Mouse (Mus musculus) heart, postnatal 0 days (tissue): Measurements from ENCODE around the gene Eif4b. TPM values are rescaled to one million over a fixed set of nuclear protein-coding genes. Genes with fewer than 3 reads are reported as not detected.

Source experiments
- ATAC-seq: fragments of 200-750 bp; cut with Nextera tagmentation; 2 replicates; pipeline ENCODE4 v1.8.0; 2017; ENCODE audit warnings: low read depth, moderate number of reproducible peaks, moderate library complexity; ENCODE audit not compliant: insufficient read depth
- DNase-seq: peaks from one replicate; pipeline ENCODE4 v3.0.0-alpha.2; 2016; ENCODE audit warnings: low spot score
- H3K27ac ChIP-seq: fragments of 300-500 bp; sonication (generic); 2 replicates; pipeline ENCODE4 v1.5.1; 2014; ENCODE audit warnings: low read depth, mild to moderate bottlenecking
- H3K27me3 ChIP-seq: fragments of 300-500 bp; sonication (generic); 2 replicates; pipeline ENCODE4 v1.6.1; 2014; ENCODE audit warnings: low read length, mixed read lengths; ENCODE audit not compliant: control insufficient read depth, insufficient read depth
- H3K36me3 ChIP-seq: fragments of 300-500 bp; sonication (generic); replicated peaks from 2 replicates; pipeline ENCODE4 v1.6.1; 2014; ENCODE audit warnings: low read length, mixed read lengths; ENCODE audit not compliant: control insufficient read depth, insufficient read depth
- H3K4me1 ChIP-seq: fragments of 300-500 bp; sonication (generic); 2 replicates; pipeline ENCODE4 v1.6.1; 2014; ENCODE audit warnings: antibody characterized with exemption; ENCODE audit not compliant: control insufficient read depth, insufficient read depth
- H3K4me2 ChIP-seq: fragments of 300-500 bp; sonication (generic); 2 replicates; pipeline ENCODE4 v1.6.1; 2014; ENCODE audit warnings: low read depth, mild to moderate bottlenecking, low read length, moderate library complexity
- H3K4me3 ChIP-seq: fragments of 300-500 bp; sonication (generic); 2 replicates; pipeline ENCODE4 v1.5.1; 2014; ENCODE audit warnings: low read depth, low read length
- H3K9ac ChIP-seq: fragments of 300-500 bp; sonication (generic); replicated peaks from 2 replicates; pipeline ENCODE4 v1.6.1; 2014; ENCODE audit warnings: low read depth, low read length, mixed read lengths
- H3K9me3 ChIP-seq: fragments of 300-500 bp; sonication (generic); replicated peaks from 2 replicates; pipeline ENCODE4 v1.6.1; 2016; ENCODE audit warnings: low read length; ENCODE audit not compliant: control insufficient read depth
- CTCF ChIP-seq: IDR thresholded peaks from 2 replicates; pipeline ENCODE4 v1.5.1; 2016; ENCODE audit warnings: antibody characterized with exemption, control low read depth, low read depth
- EP300 ChIP-seq: IDR thresholded peaks from 2 replicates; pipeline ENCODE4 v1.6.1; 2016; ENCODE audit warnings: antibody characterized with exemption, low read depth
- WGBS: fragments of 180-500 bp; shearing (Covaris S2); extraction: QIAGEN DNeasy Blood & Tissue Kit; methylation state at CpG from one replicate; pipeline ENCODE4 v1.1.7; 2014; 5-methylcytosine and 5-hydroxymethylcytosine counted together
- polyA plus RNA-seq: library from polyadenylated mRNA; unstranded; fragments of >200 nt; fragmentation: Nextera tagmentation; extraction: Ambion mirVana; gene quantifications from 2 replicates; pipeline ENCODE4 v1.2.1, GENCODE M21; 2015
- total RNA-seq: library from RNA; depleted of rRNA; stranded (reverse); fragments of >200 nt; gene quantifications from 2 replicates; pipeline ENCODE4 v1.2.3, GENCODE M21; 2014; ENCODE audit warnings: low replicate concordance

Gene Eif4b
- total and polyA plus RNA-seq, 2 experiments from 2014 or later, result 46.0 to 110 TPM

DNA sequence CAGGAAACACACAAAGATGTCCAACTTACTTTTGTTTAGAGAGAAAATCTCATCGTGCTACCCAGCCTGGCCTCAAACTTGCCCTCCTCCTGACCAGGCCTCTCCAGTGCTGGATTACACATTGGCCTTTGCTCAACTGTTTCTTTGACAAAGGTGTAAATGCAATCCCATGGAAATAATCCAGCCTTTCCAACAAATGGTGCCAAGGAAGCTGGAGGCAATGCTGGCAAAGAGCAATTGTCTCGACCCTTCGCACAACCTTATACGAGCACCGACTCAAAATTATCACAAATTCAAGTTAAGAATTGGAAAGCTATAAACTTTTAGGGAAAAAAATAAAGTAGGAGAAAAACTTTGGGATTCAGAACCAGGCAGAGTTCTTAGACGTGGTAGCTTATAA lies 25.6 kb upstream of the Eif4b start:
- H3K27me3 ChIP-seq, result no peaks in the 10 kb centered on the region
- no peak overlapping the region for H3K4me3 ChIP-seq
- 0 out of 2 replicates have a peak, but pooled peaks cover 6% of the 10 kb centered on the region for H3K4me1 ChIP-seq
- H3K36me3 ChIP-seq, result no peaks in the 10 kb centered on the region
- H3K4me2 ChIP-seq, result no peak overlapping the region
- no peaks in the 10 kb centered on the region for H3K9me3 ChIP-seq
- H3K27ac ChIP-seq, result no peak overlapping the region
- 84% methylated on average over 6 of the region's 6 CpGs for WGBS
- DNase-seq (no peak), ATAC-seq (no peak)
- no peak for TF ChIP-seq CTCF
- TF ChIP-seq EP300, result no peak
- H3K9ac ChIP-seq, result no peak overlapping the region

DNA sequence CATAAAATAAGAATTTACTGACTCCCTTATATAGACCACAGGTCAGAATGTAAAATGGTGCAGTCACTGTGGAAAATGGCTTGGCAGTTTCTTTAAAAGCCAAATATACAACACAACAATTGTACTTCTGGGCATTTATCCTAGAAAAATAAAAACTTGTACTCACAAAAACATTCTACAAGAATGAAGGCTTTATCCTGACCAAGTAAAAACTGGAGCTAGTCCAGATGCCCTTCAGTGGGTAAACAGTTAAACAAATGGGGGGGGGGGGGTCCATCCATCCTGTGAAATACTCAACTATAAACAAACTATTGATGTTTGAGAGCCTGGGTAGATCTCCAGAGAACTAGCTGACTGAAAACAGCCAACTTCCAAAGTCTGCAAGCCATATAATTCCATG lies 23.7 kb upstream of the Eif4b start:
- no peak overlapping the region for H3K4me3 ChIP-seq
- no peaks in the 10 kb centered on the region for H3K36me3 ChIP-seq
- DNase-seq (no peak), ATAC-seq (no peak)
- H3K27ac ChIP-seq, result no peak overlapping the region
- no peak overlapping the region for H3K9ac ChIP-seq
- no peak overlapping the region for H3K4me2 ChIP-seq
- H3K9me3 ChIP-seq, result no peaks in the 10 kb centered on the region
- H3K4me1 ChIP-seq, result 0 out of 2 replicates have a peak, but pooled peaks cover 6% of the 10 kb centered on the region
- H3K27me3 ChIP-seq, result no peaks in the 10 kb centered on the region
- no peak for TF ChIP-seq EP300
- no peak for TF ChIP-seq CTCF

DNA sequence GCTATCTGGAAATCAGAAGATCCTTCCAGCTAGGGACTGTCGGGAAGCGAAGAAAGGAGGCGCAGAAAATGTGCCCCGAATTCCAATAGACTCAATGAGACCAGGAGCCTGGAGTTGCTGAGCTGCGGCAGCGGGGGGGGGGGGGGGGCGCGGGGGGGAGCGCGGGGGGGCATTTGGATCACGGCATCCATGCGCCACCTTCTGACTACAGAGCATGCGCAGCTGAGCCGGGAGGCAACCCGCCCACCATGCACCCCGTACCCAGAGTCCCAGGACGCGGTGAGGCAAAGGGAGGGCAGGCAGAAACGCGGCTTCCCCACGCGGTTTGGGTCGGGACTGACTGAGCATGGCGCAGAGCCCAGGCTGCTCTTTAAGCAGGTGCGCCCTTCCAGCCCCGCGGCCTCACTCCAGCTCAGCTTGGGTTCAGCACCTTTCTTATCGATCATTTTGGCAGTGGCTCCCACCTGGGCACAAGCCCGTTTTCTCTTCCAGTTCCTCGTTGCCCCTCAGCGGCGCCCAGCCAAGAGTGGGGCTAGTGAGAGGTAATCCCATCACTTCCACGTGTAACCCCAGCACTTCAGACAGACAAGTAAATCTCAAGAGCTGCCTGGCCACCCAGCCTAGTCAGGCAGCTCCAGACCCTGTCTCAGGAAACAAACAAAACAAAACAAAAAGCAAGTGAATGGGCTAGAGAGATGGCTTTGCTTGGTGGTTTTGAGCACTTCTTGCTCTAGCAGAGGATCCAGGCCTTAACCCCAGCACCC lies 21.5 kb upstream of the Eif4b start:
- no peaks in the 10 kb centered on the region for H3K9me3 ChIP-seq
- peak overlapping the region; percentile 80 for H3K4me2 ChIP-seq
- no peaks in the 10 kb centered on the region for H3K27me3 ChIP-seq
- H3K27ac ChIP-seq, result no peak overlapping the region; the same call in 1 of the 2 replicates
- ATAC-seq, result peak; percentile 76
- no peaks in the 10 kb centered on the region for H3K36me3 ChIP-seq
- H3K4me1 ChIP-seq, result 0 out of 2 replicates have a peak, but pooled peaks cover 6% of the 10 kb centered on the region
- WGBS, result 3% methylated on average over 24 of the region's 33 CpGs
- DNase-seq, result peak; percentile 43
- H3K9ac ChIP-seq, result peak overlapping the region; percentile 15
- TF ChIP-seq EP300 (no peak), CTCF (no peak)
- H3K4me3 ChIP-seq, result peak overlapping the region; percentile 46

DNA sequence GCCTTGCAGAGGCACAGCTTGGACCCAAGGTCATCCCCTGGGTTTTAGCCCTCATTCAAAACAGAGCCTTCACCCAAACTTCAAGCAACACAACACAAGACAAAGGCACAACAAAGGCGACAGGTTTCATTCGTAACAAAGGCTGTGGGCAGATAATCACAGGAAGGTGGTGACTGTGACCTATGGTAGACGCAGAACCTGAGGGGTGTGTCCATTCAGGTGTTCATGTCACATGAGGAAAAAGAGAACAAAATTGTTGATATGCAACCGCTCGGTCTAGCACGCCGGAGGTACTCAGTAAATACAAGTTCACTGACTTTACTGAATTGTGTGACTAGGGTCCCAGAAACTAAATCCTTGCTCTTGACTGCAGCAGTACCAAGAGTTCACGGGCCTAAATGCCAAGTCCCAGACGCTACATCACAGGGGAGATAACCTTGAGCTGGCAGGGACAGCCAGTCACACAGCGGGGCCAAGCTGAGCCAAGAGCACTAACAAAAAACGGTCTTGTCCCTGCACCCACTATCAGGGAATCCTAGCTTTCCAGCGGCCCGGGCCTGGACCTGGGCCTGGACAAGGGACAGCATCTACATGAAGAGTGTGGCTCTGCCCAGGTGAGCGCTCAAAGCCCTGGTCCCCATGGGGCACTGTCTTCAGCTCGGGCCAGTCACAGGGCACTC lies 16.9 kb upstream of the Eif4b start:
- 69% methylated on average over 15 of the region's 15 CpGs for WGBS
- Histone ChIP-seq H3K4me3 (no peak overlapping the region), H3K36me3 (no peaks in the 10 kb centered on the region), H3K27ac (no peak overlapping the region), H3K9me3 (no peaks in the 10 kb centered on the region), H3K27me3 (no peaks in the 10 kb centered on the region), H3K4me2 (no peak overlapping the region), H3K9ac (no peak overlapping the region), H3K4me1 (0 out of 2 replicates have a peak, but pooled peaks cover 9% of the 10 kb centered on the region)
- TF ChIP-seq EP300 (no peak), CTCF (no peak)
- peak; percentile 55 for ATAC-seq
- no peak for DNase-seq

DNA sequence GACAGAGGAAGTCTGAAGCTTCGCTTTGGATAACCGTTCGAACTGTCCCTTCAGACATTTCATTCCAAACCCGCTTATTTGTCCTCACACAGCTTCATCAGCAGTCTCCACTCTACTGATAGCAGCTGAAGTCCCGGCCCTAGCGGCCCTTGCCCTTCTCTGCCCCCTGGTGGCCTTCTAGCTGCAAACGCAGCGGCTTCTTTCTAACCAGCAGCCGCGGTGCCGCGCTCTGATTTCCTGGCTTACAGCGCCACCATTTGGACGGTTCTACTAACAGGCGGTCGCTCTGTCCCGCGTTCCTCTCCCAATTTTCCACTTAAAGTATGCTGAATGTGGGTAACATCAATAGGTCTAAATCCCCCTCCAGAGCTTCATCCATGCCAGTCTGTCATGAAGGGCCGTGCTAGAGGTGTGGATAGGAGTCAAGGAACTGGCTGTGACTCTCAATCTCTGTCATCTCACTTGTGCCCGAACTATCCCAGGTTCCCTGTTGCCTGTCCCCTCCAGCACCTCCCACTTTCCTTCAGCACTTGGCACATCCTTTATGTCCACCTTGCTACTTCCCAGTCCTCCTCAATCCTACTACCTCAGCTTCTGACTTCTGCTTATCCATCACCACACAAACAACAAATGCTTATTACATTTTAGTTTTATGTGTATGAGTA lies 7.8 kb upstream of the Eif4b start:
- ATAC-seq (peak; percentile 88), DNase-seq (peak; percentile 95)
- no peak overlapping the region for H3K27ac ChIP-seq
- H3K4me1 ChIP-seq, result 0 out of 2 replicates have a peak, but pooled peaks cover 2% of the 10 kb centered on the region
- no peaks in the 10 kb centered on the region for H3K9me3 ChIP-seq
- 4% methylated on average over 20 of the region's 20 CpGs for WGBS
- no peak overlapping the region for H3K9ac ChIP-seq
- H3K4me2 ChIP-seq, result no peak overlapping the region
- H3K27me3 ChIP-seq, result 0 out of 2 replicates have a peak, but pooled peaks cover 4% of the 10 kb centered on the region
- H3K4me3 ChIP-seq, result no peak overlapping the region
- TF ChIP-seq CTCF (peak; percentile 99), EP300 (no peak)
- H3K36me3 ChIP-seq, result no peaks in the 10 kb centered on the region
